Mouse (Mus musculus): ENCODE measurements around the gene Cntnap5c. TPM values are rescaled to one million over a fixed set of nuclear protein-coding genes. Genes with fewer than 3 reads are reported as not detected.

Gene Cntnap5c
- total and polyA plus RNA-seq, 2 experiments from 2014 or later = 1.7 to 6.4 TPM

- Histone ChIP-seq H3K4me1 (ENCODE audit: insufficient read depth) (no peaks in the 10 kb centered on the region), H3K9ac (no peak overlapping the region), H3K4me2 (ENCODE audit: low read depth) (no peak overlapping the region), H3K36me3 (ENCODE audit: insufficient read depth) (no peaks in the 10 kb centered on the region), H3K9me3 (ENCODE audit: low read length) (no peaks in the 10 kb centered on the region), H3K27ac (ENCODE audit: low read depth, low read length) (no peak overlapping the region), H3K4me3 (ENCODE audit: low read depth, low read length) (no peak overlapping the region), H3K27me3 (ENCODE audit: insufficient read depth, low read length) (no peaks in the 10 kb centered on the region)
- 58% methylated on average over 1 of the region's 1 CpGs for WGBS
- TF ChIP-seq CTCF (IDR thresholded peaks at IDR 0.05; ENCODE audit: low read depth) = no peak
- DNase-seq (no peak), ATAC-seq (0 out of 2 replicates have a peak, but pooled peaks have one; percentile 20)
These were observed 339.0 kb downstream of the Cntnap5c start for GRCm38 (mm10) chr17:58108335-58108734.

- no peaks in the 10 kb centered on the region for H3K36me3 ChIP-seq (ENCODE audit: insufficient read depth)
- no peaks in the 10 kb centered on the region for H3K4me1 ChIP-seq (ENCODE audit: insufficient read depth)
- 88% methylated on average over 1 of the region's 1 CpGs for WGBS
- no peak overlapping the region for H3K27ac ChIP-seq (ENCODE audit: low read depth, low read length)
- ATAC-seq = no peak
- no peaks in the 10 kb centered on the region for H3K9me3 ChIP-seq (ENCODE audit: low read length)
- H3K4me3 ChIP-seq (ENCODE audit: low read depth, low read length) = no peak overlapping the region
- no peak for DNase-seq
- no peak overlapping the region for H3K4me2 ChIP-seq (ENCODE audit: low read depth)
- H3K9ac ChIP-seq = no peak overlapping the region
- no peak for TF ChIP-seq CTCF (IDR thresholded peaks at IDR 0.05; ENCODE audit: low read depth)
- no peaks in the 10 kb centered on the region for H3K27me3 ChIP-seq (ENCODE audit: insufficient read depth, low read length)
These were observed 417.8 kb downstream of the Cntnap5c start for GRCm38 (mm10) chr17:58187171-58187570.

- Histone ChIP-seq H3K4me3 (ENCODE audit: low read depth, low read length) (no peak overlapping the region), H3K36me3 (ENCODE audit: insufficient read depth) (no peaks in the 10 kb centered on the region), H3K27me3 (ENCODE audit: insufficient read depth, low read length) (no peaks in the 10 kb centered on the region), H3K9me3 (ENCODE audit: low read length) (no peaks in the 10 kb centered on the region), H3K4me2 (ENCODE audit: low read depth) (no peak overlapping the region), H3K4me1 (ENCODE audit: insufficient read depth) (no peaks in the 10 kb centered on the region), H3K27ac (ENCODE audit: low read depth, low read length) (no peak overlapping the region), H3K9ac (no peak overlapping the region)
- no peak for DNase-seq
- 90% methylated on average over 2 of the region's 2 CpGs for WGBS
- TF ChIP-seq CTCF (IDR thresholded peaks at IDR 0.05; ENCODE audit: low read depth) = no peak
- ATAC-seq = no peak
These were observed 431.8 kb downstream of the Cntnap5c start for GRCm38 (mm10) chr17:58201148-58201547.

GRCm38 (mm10) chr17:58268058-58268457 is 498.7 kb downstream of the Cntnap5c start:
- no peak for TF ChIP-seq CTCF (IDR thresholded peaks at IDR 0.05; ENCODE audit: low read depth)
- WGBS = 90% methylated on average over 2 of the region's 2 CpGs
- no peaks in the 10 kb centered on the region for H3K9me3 ChIP-seq (ENCODE audit: low read length)
- no peaks in the 10 kb centered on the region for H3K4me1 ChIP-seq (ENCODE audit: insufficient read depth)
- H3K36me3 ChIP-seq (ENCODE audit: insufficient read depth) = no peaks in the 10 kb centered on the region
- no peak overlapping the region for H3K9ac ChIP-seq
- ATAC-seq = no peak
- H3K27me3 ChIP-seq (ENCODE audit: insufficient read depth, low read length) = no peaks in the 10 kb centered on the region
- H3K4me2 ChIP-seq (ENCODE audit: low read depth) = no peak overlapping the region
- no peak overlapping the region for H3K4me3 ChIP-seq (ENCODE audit: low read depth, low read length)
- H3K27ac ChIP-seq (ENCODE audit: low read depth, low read length) = no peak overlapping the region
- no peak for DNase-seq

GRCm38 (mm10) chr17:58351310-58351709 is 581.9 kb downstream of the Cntnap5c start:
- Histone ChIP-seq H3K27ac (ENCODE audit: low read depth, low read length) (no peak overlapping the region), H3K27me3 (ENCODE audit: insufficient read depth, low read length) (no peaks in the 10 kb centered on the region), H3K9me3 (ENCODE audit: low read length) (no peaks in the 10 kb centered on the region), H3K4me1 (ENCODE audit: insufficient read depth) (no peaks in the 10 kb centered on the region), H3K36me3 (ENCODE audit: insufficient read depth) (no peaks in the 10 kb centered on the region), H3K9ac (no peak overlapping the region), H3K4me2 (ENCODE audit: low read depth) (no peak overlapping the region), H3K4me3 (ENCODE audit: low read depth, low read length) (no peak overlapping the region)
- whole genome bisulfite sequencing = 86% methylated on average over 6 of the region's 6 CpGs
- ATAC-seq (no peak), DNase-seq (no peak)
- TF ChIP-seq CTCF (IDR thresholded peaks at IDR 0.05; ENCODE audit: low read depth) = no peak

GRCm38 (mm10) chr17:58356224-58356623 is 586.9 kb downstream of the Cntnap5c start:
- Histone ChIP-seq H3K9me3 (ENCODE audit: low read length) (no peaks in the 10 kb centered on the region), H3K4me1 (ENCODE audit: insufficient read depth) (no peaks in the 10 kb centered on the region), H3K9ac (no peak overlapping the region), H3K27me3 (ENCODE audit: insufficient read depth, low read length) (no peaks in the 10 kb centered on the region), H3K27ac (ENCODE audit: low read depth, low read length) (no peak overlapping the region), H3K4me3 (ENCODE audit: low read depth, low read length) (no peak overlapping the region), H3K36me3 (ENCODE audit: insufficient read depth) (no peaks in the 10 kb centered on the region), H3K4me2 (ENCODE audit: low read depth) (no peak overlapping the region)
- DNase-seq (no peak), ATAC-seq (no peak)
- WGBS = 25% methylated on average over 2 of the region's 2 CpGs
- TF ChIP-seq CTCF (IDR thresholded peaks at IDR 0.05; ENCODE audit: low read depth) = no peak

GRCm38 (mm10) chr17:58363582-58364267 is 594.4 kb downstream of the Cntnap5c start:
- Histone ChIP-seq H3K4me1 (ENCODE audit: insufficient read depth) (no peaks in the 10 kb centered on the region), H3K27me3 (ENCODE audit: insufficient read depth, low read length) (no peaks in the 10 kb centered on the region), H3K36me3 (ENCODE audit: insufficient read depth) (no peaks in the 10 kb centered on the region), H3K9me3 (ENCODE audit: low read length) (no peaks in the 10 kb centered on the region), H3K9ac (no peak overlapping the region), H3K27ac (ENCODE audit: low read depth, low read length) (no peak overlapping the region), H3K4me2 (ENCODE audit: low read depth) (no peak overlapping the region), H3K4me3 (ENCODE audit: low read depth, low read length) (no peak overlapping the region)
- TF ChIP-seq CTCF (IDR thresholded peaks at IDR 0.05; ENCODE audit: low read depth) = no peak
- DNase-seq (no peak), ATAC-seq (no peak)
- WGBS = 71% methylated on average over 4 of the region's 4 CpGs

Measured in forebrain, postnatal 0 days (tissue).